Mouse (Mus musculus) heart, postnatal 4 days (tissue): Measurements from ENCODE around the gene Col6a4. TPM values are rescaled to one million over a fixed set of nuclear protein-coding genes. Genes with fewer than 3 reads are reported as not detected.

Experiments
- DNase-seq: peaks from one replicate; pipeline ENCODE4 v3.0.0; 2021
- total RNA-seq, 2 experiments: library from RNA; stranded (reverse); gene quantifications; 2 replicates each; pipeline ENCODE4 v1.2.3; 2021

The Col6a4 gene
- total RNA-seq, 2 experiments from 2014 or later = 0.07 to 0.09 TPM

DNA sequence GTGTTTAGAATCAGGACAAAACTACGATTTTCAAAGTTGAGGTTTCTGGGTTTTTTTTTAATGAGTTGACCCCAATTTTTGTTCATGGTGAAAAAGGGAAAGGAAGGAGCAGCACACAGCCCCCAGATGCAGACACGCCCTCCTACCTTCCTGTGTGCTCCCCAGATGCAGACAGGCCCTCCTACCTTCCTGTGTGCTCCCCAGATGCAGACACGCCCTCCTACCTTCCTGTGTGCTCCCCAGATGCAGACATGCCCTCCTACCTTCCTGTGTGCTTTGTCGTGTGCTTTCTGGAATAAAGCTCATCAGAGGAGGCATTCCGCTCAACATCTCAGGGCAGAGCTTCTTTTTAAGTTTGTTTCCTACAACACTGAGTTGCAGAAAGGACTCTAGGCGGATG, 24.9 kb downstream of the Col6a4 start:
- DNase-seq = no peak

DNA sequence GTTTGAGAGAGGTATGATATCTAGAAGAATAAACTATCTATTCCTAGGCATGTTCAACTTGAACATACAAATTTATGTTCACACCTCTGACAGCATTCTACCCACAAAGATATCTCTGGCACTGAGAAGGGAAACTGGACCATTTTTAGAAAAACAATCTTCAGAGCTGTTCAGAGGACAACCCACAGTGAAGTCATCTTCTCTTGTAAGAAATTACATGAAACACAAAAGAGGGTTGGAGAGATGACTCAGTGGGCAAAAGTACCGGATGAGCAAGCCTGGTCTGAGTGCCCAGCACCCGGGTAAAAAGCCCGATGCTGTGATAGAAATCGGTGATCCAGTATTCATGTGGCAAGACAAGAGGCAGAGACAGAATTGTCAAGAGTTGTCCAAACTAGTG, 43.1 kb downstream of the Col6a4 start:
- no peak for DNase-seq

DNA sequence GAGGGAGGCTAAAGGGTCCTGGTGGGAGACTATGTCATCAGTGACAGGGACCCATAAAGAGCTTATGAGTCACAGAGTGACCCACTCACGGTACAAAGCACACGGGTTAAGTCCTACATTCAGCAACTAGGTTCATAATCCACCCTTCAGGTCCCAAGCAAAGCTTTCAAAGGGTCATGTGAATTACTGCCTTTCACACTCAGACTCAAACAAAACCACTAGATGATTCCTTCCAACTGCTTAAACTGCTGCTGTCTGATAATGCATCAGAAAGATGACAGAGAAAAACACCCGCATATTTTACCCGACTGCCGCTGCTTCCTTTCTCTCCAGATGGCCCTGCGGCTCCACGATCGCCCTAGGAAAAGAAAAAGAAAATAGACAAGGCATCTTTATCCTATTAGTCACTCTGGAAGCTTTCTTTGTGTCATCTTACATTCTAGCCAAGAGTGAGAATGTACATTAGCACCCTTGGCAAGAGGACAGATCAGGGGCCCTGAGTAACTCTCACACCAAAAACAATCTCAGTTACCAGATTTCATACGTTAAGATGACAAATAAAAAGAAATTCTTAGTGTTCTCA, 52.6 kb downstream of the Col6a4 start:
- no peak for DNase-seq

DNA sequence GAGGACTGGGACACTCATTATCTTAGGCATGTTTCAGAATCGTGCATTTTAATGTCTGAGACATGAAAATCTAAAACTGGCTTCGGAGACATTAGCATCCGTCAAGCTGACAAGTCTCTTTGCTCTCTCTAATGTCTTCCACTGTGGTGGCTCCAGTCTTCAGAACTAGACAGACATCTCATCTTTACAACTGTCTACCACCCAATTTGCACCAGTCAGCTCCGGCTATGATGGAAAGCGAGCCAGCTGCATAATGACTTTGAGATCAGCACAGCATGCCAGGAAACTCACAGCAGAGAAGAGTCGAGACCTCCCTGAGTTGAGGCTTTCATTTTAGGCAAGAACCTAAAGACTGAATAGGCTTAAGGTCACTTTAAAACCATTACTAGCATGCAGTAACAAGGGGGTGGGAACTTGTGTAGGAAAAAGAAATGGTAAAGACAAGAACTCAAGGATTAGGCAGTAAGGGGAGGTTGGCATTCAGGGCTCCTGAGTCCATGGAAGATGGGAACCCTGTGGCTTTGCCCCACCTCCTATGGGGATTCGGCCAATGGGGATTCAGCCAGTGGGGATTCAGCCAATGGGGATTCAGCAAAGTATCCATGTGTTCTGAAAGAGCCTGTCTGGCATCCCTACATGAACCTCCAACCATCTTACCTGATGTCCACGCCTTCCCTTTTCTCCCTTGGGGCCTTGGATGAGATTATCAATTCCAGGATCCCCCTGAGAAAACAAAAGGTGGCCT, 56.5 kb downstream of the Col6a4 start:
- peak; percentile 15 for DNase-seq

DNA sequence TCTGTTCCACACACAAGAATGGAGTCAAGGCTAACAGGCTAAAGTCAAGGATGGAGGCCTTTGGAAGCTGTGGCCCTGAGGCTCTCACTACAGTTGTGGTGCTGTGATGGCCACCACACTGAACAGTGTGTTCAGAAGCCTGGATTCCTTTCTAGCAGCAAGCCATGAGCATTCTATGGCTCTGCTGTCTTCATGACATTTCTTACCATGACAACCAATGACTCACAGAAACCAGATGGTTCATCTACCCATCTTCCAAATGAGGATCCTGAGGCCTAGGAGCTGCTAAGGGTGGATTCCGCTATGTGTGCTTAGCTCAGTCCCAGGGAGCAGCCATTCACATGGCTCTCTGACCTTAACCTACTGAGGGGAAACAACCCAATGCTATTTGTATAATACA, 57.3 kb downstream of the Col6a4 start:
- no peak for DNase-seq

DNA sequence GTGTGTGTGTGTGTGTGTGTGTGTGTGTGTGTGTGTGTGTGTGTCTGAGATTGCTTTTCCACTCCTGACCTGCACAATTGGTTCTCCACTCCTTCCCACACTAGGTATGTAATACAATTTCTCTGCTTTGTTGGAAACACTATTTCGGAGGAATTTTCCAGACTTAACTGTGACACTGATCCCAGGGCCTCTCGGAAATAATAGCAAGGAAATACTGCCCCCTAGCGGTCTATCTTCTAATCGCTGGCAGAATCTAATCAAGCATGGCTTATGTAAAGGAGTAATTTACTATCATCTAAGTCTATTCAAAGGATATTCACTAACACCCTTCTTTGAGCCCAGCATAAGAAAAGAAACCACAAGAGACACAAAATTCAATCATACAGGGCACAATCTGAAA, 57.7 kb downstream of the Col6a4 start:
- peak; percentile 63 for DNase-seq

DNA sequence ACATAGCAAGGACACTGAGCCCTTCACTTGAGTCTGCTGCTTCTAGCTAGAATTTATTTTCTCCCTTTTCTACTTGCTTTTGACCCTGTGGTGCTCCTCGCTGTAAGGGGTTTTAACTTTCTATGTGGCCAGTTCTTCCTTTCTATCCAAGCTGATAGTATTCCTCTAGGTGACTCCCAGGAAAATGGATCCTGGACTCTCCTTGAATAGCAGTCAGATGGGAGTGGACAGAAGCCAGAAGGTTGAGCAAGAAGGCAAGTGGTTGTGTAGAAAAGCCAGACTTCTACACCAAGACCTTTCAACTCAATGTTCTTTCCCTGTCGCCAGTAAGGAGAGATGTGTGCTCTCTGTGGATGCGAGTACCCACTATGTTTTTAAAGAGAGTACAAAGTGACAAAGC, 80.9 kb downstream of the Col6a4 start:
- no peak for DNase-seq

DNA sequence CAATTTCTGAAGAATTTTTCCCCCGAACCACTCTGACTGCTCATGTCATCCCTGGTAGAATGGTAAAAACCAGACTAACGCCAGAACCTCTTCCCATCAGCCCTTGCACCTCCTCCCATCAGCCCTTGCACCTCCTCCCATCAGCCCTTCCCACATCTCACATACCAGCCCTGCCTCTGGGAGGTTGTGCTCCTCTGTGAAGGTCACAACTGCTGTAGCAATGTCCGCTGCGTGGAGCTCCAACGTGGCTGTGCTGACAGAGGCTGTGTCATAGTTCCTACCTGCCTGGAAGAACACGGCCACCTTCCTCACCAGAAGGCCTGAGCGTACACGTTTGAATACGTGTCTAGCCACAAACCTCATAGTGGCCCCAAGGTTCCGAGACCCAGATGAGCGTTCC, 83.4 kb downstream of the Col6a4 start:
- no peak for DNase-seq

DNA sequence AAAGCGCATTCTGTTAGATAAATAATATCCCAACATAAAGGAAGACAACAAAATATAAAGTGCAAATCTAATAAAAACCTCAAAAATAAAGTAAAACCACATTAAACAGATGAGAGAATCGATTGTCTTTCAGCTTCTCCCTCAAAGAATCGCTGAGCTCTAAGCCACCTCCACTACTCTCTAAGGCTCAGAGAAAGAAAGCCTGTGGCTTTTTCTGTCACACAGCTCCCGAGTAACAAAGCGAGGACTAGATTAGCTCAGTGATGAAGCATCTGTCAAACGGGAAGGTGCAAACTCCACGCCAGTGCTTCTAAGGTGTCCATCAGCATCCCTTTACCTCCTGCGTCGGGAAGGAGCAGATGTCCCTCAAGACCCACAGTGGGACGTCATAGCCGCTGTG, 98.6 kb downstream of the Col6a4 start:
- no peak for DNase-seq

DNA sequence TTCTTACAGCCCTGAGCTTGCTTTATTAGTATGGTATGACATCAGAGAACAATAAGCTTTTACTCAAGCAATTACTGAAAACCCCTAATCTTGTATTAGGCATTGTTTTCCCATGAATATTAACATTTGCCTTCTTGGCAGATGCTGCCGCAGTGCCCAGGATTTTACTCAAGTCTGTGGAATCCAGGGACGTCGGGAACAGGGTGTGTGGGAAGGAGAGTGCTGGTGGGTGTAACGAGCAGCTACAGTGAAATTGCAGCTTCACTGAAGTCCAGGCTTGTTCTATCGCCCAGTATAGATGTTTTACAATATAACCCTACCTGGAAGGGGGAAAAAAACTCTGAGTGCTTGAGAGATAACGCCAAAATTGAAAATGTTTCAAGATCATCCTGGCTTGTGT, 104.2 kb downstream of the Col6a4 start:
- DNase-seq = no peak

DNA sequence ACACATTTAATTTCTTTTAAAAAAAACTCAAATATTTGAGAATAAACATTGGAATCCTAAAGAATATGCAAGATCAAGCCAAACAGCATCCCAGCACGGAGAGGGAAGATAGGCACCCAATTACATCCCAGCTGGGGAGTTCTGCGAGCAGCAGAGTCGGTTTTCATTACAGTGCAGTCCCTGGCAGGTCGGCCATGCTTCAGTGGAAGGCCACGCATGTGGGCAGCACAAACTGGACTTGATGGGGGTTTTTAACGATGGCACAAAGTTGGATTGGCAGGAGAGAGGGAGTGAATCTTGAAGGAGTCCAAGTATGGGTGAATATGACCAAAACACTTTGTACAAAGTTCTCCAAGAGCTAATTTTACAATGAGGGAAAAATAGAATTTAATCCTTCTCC, 106.5 kb downstream of the Col6a4 start:
- DNase-seq = no peak

DNA sequence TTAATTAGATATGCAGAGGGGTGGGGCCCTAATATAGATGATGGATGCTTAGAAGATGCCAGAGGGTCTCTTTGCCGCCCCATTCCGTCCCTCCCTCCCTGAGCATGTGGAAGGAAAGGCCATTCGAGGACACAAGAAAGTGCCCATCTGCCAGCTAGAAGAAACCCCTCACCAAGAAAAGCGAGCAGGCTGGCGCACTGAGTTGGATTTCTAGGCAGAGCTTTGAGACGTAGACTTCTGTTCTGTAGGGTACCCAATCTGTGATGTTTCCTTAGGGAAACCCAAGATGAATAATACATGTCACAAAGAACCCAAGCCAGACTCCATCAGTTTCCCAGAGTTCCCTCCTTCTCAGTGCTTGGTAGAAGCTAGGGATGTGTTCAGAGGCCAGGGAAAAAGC, 107.1 kb downstream of the Col6a4 start:
- DNase-seq = no peak

DNA sequence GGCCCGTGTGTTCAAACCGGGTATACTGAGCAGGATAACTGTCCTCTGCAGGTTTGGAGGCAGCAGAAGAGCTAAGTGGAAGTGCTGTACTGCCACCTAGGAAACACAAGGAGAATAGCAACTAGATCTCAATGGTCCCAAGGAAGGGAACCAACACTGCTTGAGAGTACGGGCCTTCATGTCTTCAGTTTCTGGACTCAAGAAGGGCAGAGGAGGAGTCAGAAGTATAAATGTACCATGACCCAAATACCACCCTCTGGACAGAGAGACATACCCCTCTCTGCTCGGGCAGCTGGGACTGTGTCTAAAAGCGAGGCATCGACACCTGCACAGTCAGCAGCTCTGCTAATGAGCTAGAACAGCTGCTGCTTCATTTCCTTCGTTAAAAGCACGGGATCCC, 108.5 kb downstream of the Col6a4 start:
- DNase-seq = no peak

DNA sequence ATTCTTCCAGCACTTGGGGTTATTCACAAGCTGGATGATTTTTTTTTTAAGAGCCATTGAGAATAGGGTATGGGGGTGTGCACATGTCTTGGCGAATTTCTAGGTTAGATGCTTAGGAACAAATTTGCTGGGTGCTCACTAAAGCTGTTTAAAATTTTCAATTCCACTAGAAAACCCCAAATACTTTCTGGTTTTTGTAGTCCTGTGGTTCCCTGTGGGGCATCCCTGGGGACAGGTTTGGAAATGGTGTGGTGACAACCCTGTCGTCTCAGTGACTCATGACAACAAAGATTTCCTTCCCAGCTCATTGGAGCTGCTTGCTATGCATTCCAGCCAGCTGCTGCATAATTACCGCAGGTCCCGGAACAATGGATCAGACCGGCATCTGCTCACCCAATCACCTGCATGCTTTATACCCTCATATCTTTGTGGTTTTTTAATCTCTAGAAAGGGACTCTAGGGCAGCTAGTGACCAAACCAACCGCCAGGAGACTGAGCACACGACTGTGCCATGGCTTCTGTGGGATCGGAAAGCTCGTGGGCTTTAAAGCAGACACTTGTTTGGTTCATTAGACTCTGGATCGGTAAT, 111.6 kb downstream of the Col6a4 start:
- DNase-seq = no peak

DNA sequence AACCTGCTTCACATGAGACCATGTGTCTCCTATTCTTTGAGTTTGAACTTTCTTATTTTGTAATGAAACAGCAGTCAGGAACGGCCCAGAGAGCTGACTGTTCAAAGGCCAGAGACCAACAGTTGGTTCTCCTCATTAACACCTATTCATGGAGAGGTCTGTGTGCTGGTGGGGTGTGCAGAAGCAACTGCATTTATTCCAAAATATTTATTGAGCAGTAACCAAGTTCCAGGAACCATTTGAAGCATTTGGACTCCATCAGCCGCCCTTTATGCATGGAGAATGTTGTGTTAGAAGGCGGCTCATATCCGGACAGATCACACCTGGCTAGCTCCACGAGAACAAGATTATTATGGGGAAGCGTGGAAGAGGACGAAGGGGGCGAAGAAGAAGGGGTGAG, 118.1 kb downstream of the Col6a4 start:
- DNase-seq = no peak

DNA sequence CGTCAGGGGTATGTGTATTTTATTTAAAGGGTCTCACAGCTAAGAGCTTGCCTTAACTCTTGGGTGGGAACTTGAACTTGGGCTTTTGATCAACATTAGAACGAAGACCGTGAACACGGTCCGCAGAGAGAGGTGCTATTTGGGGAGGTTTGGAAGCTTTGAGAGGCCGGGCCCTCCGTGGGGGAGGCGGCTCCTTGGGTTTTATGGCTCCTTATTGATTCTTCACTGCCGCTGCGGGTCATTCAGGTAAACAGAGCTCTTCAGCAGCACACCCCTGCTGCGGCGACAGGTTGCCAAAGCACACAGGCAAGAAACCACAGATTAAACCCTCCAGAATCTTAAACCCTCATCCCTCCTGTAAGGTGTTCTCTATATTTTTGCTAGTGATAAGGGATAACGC, 119.7 kb downstream of the Col6a4 start:
- DNase-seq = no peak

DNA sequence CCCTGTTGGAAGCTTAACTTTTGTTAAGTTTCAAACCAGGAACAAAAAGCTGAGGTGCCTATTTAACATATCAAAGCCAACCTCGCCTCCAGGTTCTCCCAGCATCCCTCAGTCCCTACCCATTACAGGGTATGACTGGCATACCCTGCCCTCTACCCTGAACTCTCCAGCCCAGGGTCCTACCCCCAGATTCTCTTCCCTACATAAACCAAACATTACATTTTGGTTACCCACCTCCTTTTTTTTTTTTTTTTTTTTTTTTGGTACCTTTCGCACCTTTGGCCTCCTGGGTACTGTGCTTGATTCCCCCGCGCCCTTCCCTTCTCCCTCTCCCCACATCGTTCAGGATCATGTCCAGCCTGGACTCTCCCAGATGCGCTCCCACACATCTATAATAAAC, 120.3 kb downstream of the Col6a4 start:
- DNase-seq = no peak

DNA sequence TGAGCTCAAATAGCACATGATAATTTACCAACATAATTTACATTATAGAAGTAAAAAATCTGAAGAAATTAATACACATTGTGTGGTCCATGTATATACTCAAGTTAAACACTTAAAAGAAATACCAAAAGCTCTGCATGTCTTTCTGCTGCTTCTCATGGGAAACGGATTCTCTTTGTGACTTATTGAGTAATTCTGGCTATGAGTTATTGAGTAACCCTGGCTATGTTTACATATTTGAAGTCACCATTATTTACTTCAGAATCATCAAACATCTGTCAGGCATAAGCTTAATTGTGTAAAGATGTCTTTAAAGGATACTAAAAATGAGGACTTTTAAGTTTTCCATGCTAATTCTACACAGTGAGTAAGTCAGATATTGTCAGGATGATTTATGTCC, 122.8 kb downstream of the Col6a4 start:
- no peak for DNase-seq

DNA sequence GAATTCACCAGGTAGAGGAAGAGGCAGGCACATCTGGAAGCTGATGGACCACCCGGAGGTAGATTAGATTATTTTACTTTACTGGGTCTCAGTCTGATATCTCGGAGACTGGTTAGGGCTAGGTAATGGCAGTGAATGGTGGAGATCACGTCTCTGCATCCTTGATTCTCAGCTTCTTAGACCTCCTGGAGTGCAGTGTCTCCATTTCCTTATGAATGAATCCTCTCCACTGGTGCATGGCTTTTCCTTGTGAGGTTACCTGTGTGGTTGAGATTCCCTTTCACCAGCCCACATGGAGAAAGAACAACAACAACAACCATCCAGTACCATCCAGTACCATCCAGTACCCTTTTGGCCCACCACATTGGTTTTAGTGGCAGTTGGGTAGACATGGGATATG, 124.6 kb downstream of the Col6a4 start:
- no peak for DNase-seq

DNA sequence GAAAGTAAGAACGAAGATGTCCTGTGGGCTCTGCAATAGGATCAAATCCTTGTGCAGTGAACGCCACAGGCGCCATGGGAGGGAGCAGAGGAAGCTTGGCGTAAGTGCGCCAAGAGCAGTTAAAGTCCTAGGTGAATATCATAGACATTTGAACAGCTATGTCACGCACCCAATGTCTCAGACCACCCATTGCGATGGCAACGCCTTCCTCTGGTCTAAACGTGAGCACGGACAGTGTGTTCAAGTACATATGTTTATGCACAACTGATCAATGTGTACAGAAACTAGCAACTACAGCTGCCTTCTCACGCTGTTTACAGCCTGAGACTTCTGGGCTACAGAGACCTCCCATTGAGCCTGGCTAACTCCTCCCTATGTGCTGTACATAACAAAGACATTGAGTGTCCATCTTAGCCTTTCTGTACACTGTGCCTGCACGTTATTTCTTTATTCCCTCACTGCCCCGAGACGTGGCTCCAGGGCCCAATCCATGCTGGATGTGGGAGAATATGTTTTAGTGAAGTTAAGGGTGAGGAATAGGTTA, 125.2 kb downstream of the Col6a4 start:
- DNase-seq = no peak

DNA sequence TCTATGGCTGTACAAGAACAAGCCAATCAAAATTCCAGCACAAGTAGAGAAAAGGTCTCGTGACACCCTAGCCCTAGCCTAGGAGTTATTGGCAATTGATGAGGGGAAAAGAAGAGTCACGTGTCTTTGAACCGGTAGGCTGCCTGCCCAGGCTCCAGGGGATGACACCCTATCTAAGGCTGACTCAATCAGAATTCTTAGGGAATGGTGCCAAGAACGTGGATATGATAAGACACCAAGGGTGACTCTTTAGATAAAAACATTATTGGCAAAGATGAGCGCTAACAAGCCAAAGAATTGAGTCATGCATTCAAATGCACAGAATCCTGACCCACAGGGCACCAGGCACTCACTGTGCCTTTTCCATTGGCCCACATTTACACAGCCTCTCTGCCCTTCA, 125.7 kb downstream of the Col6a4 start:
- no peak for DNase-seq

DNA sequence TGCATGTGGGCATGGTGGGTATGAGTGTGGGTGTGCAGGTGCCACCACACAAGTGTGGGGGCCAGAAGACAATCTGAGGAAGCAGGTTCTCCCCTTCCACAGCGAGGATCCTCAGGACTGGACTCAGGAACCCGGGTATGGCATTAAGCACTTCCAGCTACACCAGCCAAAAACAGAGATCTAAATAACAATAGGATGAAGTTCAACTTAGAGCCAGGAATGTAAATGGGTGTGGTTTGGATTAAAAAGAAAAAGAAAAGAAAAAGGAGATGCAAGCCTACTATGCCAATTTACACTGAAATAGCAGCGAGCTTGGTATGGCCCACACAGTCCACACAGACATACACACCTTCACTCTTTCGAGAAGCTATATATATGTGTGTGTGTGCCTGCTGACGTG, 128.6 kb downstream of the Col6a4 start:
- no peak for DNase-seq

DNA sequence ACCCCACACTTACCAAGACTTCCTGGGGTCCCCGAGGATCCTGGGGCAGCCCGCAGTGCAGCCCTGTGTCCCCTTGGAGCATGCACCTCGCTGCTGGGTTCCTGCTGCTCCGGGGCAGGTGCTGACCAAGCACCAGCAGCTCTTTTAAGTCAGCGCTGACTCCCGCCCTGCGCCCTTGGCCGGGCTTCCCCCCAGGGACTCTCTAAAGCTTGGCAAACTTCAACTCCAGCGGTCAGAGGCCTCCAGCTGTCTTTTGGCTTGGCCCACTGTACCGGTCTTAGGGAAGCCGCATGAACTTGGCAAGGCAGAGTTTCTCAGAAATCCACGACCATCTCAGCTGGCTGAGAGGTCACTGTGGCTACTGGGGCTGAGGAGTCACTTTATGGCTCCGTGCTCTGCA, 136.1 kb downstream of the Col6a4 start, which contains the start of gene Col6a5:
Col6a5 (minus strand) TSS at position 111 of the 400 bp plus-strand sequence.
- DNase-seq = peak; percentile 45

DNA sequence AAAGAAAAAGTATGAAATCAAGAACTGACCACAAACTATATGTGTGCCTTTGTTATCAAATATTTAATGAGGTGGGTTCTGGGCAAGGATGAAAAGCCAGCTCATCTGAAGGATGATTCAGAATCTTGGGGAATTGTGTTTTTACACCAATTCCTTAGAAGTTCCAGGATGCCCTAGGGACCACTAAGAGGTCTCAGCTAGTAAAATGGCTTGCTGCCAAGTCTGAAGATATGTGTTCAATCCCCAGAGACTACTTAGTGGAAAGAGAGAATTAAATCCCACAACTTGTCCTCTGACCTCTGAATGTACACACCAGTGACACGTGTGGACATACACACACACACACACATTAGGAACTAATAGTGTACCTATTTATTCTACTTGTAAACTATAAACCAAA, 137.5 kb downstream of the Col6a4 start:
- no peak for DNase-seq
